Mouse (Mus musculus) bone marrow, adult 2 months (tissue): ENCODE results near the gene Ackr4. TPM values are rescaled to one million over a fixed set of nuclear protein-coding genes. Genes with fewer than 3 reads are reported as not detected.
A peak's percentile ranks its signal among the peaks of the same experiment; 100 is the strongest.

Experiments used
- H3K27ac ChIP-seq: fragments of 200-500 bp; 2 replicates; pipeline ENCODE4 v1.5.1; 2012; ENCODE audit warnings: low read depth, mild to moderate bottlenecking, control low read depth, inconsistent platforms, low read length; ENCODE audit not compliant: control insufficient read depth, poor library complexity, insufficient read depth
- H3K4me1 ChIP-seq: fragments of 200-500 bp; 2 replicates; pipeline ENCODE4 v1.6.1; 2011; ENCODE audit warnings: low read length; ENCODE audit not compliant: control insufficient read depth, insufficient read depth
- H3K4me3 ChIP-seq: fragments of 200-500 bp; replicated peaks from 2 replicates; pipeline ENCODE3; 2011; ENCODE audit warnings: mild to moderate bottlenecking, low read depth, low read length, control low read depth; ENCODE audit not compliant: control insufficient read depth
- CTCF ChIP-seq: fragments of 200-500 bp; IDR thresholded peaks from 2 replicates; pipeline ENCODE4 v1.5.1; 2011; ENCODE audit warnings: low read length, control low read depth; ENCODE audit not compliant: control insufficient read depth, insufficient read depth
- POLR2A ChIP-seq: fragments of 200-500 bp; IDR thresholded peaks from 2 replicates; pipeline ENCODE4 v1.6.1; 2011; ENCODE audit warnings: low read depth, mild to moderate bottlenecking, control low read depth, low read length, borderline replicate concordance; ENCODE audit not compliant: control insufficient read depth
- WGBS: fragments of 180-500 bp; shearing (Covaris S2); methylation state at CpG from one replicate; pipeline ENCODE4 v1.1.7; 2018; 5-methylcytosine and 5-hydroxymethylcytosine counted together
- polyA plus RNA-seq: library from polyadenylated mRNA; stranded (reverse); fragments of >200 nt; gene quantifications from 2 replicates; pipeline ENCODE4 v1.2.4, GENCODE M21; 2011; ENCODE audit warnings: low replicate concordance; ENCODE audit not compliant: missing spikeins, insufficient read depth, insufficient read length

Gene Ackr4
- polyA plus RNA-seq, 1 experiment, result 6.1 TPM

GRCm38 (mm10) chr9:104062430-104063243, 64.1 kb downstream of the Ackr4 start, which contains the start of gene Uba5:
Uba5 (minus strand) TSS chr9:104063134.
- H3K4me1 ChIP-seq, result no peaks in the 10 kb centered on the region; the same call in 1 of the 2 replicates
- H3K4me3 ChIP-seq, result peak within 1 kb of the TSS; percentile 80
- WGBS, result under 1% methylated on average over 59 of the region's 59 CpGs
- H3K27ac ChIP-seq, result peak within 1 kb of the TSS; percentile 25; the same call in 1 of the 2 replicates
- TF ChIP-seq CTCF (no peak), POLR2A (peak; percentile 49; the same call in 1 of the 2 replicates)

- 82% methylated on average over 6 of the region's 6 CpGs for WGBS
- no peak for TF ChIP-seq CTCF
- TF ChIP-seq POLR2A, result no peak
- H3K4me3 ChIP-seq, result no peak overlapping the region
- no peak overlapping the region for H3K27ac ChIP-seq
- H3K4me1 ChIP-seq, result no peaks in the 10 kb centered on the region
Measured at GRCm38 (mm10) chr9:104051028-104051427, 75.7 kb downstream of the Ackr4 start.

GRCm38 (mm10) chr9:104043676-104044075, 83.1 kb downstream of the Ackr4 start:
- no peaks in the 10 kb centered on the region; the same call in none of the 2 replicates for H3K4me1 ChIP-seq
- no peak for TF ChIP-seq CTCF
- no peak for TF ChIP-seq POLR2A
- WGBS, result 85% methylated on average over 4 of the region's 4 CpGs
- H3K27ac ChIP-seq, result no peak overlapping the region
- no peak overlapping the region for H3K4me3 ChIP-seq

- 60% methylated on average over 2 of the region's 2 CpGs for WGBS
- Histone ChIP-seq H3K27ac (no peak within 1 kb of the TSS), H3K4me1 (no peaks in the 10 kb centered on the region; the same call in none of the 2 replicates), H3K4me3 (no peak within 1 kb of the TSS)
- no peak for TF ChIP-seq POLR2A
- TF ChIP-seq CTCF, result no peak
Measured at GRCm38 (mm10) chr9:104040362-104040761, 86.4 kb downstream of the Ackr4 start, which contains the start of gene Gm28305. Gm28305 (plus strand) TSS chr9:104040662.

- TF ChIP-seq CTCF, result no peak
- no peak for TF ChIP-seq POLR2A
- no peaks in the 10 kb centered on the region; the same call in none of the 2 replicates for H3K4me1 ChIP-seq
- H3K4me3 ChIP-seq, result no peak overlapping the region
- H3K27ac ChIP-seq, result no peak overlapping the region
- 10% methylated on average over 4 of the region's 4 CpGs for WGBS
Measured at GRCm38 (mm10) chr9:104039742-104040141, 87.0 kb downstream of the Ackr4 start.

- no peaks in the 10 kb centered on the region; the same call in none of the 2 replicates for H3K4me1 ChIP-seq
- H3K27ac ChIP-seq, result no peak overlapping the region
- TF ChIP-seq POLR2A, result no peak
- TF ChIP-seq CTCF, result no peak
- WGBS, result 72% methylated on average over 21 of the region's 21 CpGs
- no peak overlapping the region for H3K4me3 ChIP-seq
Measured at GRCm38 (mm10) chr9:104039031-104039695, 87.6 kb downstream of the Ackr4 start.

GRCm38 (mm10) chr9:104038266-104038665, 88.5 kb downstream of the Ackr4 start:
- no peaks in the 10 kb centered on the region; the same call in none of the 2 replicates for H3K4me1 ChIP-seq
- TF ChIP-seq CTCF (no peak), POLR2A (no peak)
- no peak overlapping the region for H3K27ac ChIP-seq
- H3K4me3 ChIP-seq, result no peak overlapping the region
- WGBS, result 89% methylated on average over 13 of the region's 13 CpGs
